Mouse (Mus musculus) brain, embryonic 14.5 days (tissue): ENCODE measurements around the gene Foxf1.

ENCODE experiments used
- CTCF ChIP-seq: fragments of 200-500 bp; IDR thresholded peaks from 2 replicates; pipeline ENCODE4 v1.5.1; 2012; ENCODE audit warnings: inconsistent platforms, mild to moderate bottlenecking, moderate library complexity, borderline replicate concordance; ENCODE audit not compliant: insufficient read depth, insufficient read length; ENCODE audit errors: extremely low read depth
- POLR2A ChIP-seq: fragments of 200-500 bp; IDR thresholded peaks from 2 replicates; pipeline ENCODE4 v1.6.1; 2012; ENCODE audit warnings: mild to moderate bottlenecking, inconsistent platforms, borderline replicate concordance; ENCODE audit not compliant: poor library complexity, insufficient read depth, insufficient read length, severe bottlenecking; ENCODE audit errors: extremely low read depth

DNA sequence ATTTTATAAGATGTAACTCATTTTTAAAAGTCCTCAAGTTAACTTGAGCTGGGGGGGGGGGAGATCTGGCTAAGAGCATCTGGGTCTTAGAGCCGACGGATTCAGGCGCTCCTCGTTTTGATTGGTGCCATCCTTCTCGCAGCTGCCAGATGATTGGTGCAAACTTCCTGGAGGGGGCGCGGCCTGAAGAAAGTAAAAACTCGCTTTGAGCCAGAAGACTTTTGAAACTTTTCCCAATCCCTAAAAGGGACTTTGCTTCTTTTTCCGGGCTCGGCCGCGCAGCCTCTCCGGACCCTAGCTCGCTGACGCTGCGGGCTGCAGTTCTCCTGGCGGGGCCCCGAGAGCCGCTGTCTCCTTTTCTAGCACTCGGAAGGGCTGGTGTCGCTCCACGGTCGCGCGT lies 31.8 kb downstream of the Foxf1 start, which contains the start of gene Foxc2:
- TF ChIP-seq CTCF (no peak), POLR2A (no peak)
